Mouse (Mus musculus): Measurements from ENCODE around the gene Morn3. TPM values are rescaled to one million over a fixed set of nuclear protein-coding genes. Genes with fewer than 3 reads are reported as not detected.

Gene Morn3
- polyA plus RNA-seq, 1 experiment from 2014 or later = not detected

- Histone ChIP-seq H3K36me3 (ENCODE audit: control insufficient read depth, insufficient read depth, low read length) (no peaks in the 10 kb centered on the region), H3K9me3 (ENCODE audit: control insufficient read depth, low read length) (no peaks in the 10 kb centered on the region), H3K27ac (ENCODE audit: low read depth, low read length) (no peak overlapping the region), H3K27me3 (ENCODE audit: control insufficient read depth, insufficient read depth, low read length) (no peaks in the 10 kb centered on the region), H3K4me2 (ENCODE audit: low read depth) (no peak overlapping the region), H3K4me1 (ENCODE audit: control insufficient read depth, insufficient read depth, low read length) (peaks cover 18% of the 10 kb centered on the region), H3K4me3 (ENCODE audit: low read depth, low read length) (no peak overlapping the region), H3K9ac (ENCODE audit: low read length) (no peak overlapping the region)
- DNase-seq (ENCODE audit: low spot score) (no peak), ATAC-seq (ENCODE audit: insufficient read depth, low FRiP score, low TSS enrichment) (no peak)
- WGBS = 89% methylated on average over 5 of the region's 5 CpGs
These were observed 26.4 kb downstream of the Morn3 start for GRCm38 (mm10) chr5:123020426-123020825.

- ATAC-seq (ENCODE audit: insufficient read depth, low FRiP score, low TSS enrichment) (no peak), DNase-seq (ENCODE audit: low spot score) (peak; percentile 31)
- H3K4me1 ChIP-seq (ENCODE audit: control insufficient read depth, insufficient read depth, low read length) = peaks cover 19% of the 10 kb centered on the region
- no peaks in the 10 kb centered on the region for H3K36me3 ChIP-seq (ENCODE audit: control insufficient read depth, insufficient read depth, low read length)
- WGBS = 71% methylated on average over 10 of the region's 10 CpGs
- no peak overlapping the region for H3K9ac ChIP-seq (ENCODE audit: low read length)
- no peak overlapping the region for H3K4me3 ChIP-seq (ENCODE audit: low read depth, low read length)
- no peak overlapping the region for H3K27ac ChIP-seq (ENCODE audit: low read depth, low read length)
- no peaks in the 10 kb centered on the region for H3K27me3 ChIP-seq (ENCODE audit: control insufficient read depth, insufficient read depth, low read length)
- H3K4me2 ChIP-seq (ENCODE audit: low read depth) = no peak overlapping the region
- no peaks in the 10 kb centered on the region for H3K9me3 ChIP-seq (ENCODE audit: control insufficient read depth, low read length)
These were observed 27.3 kb downstream of the Morn3 start for GRCm38 (mm10) chr5:123019336-123020016.

- H3K36me3 ChIP-seq (ENCODE audit: control insufficient read depth, insufficient read depth, low read length) = no peaks in the 10 kb centered on the region
- WGBS = 80% methylated on average over 4 of the region's 4 CpGs
- ATAC-seq (ENCODE audit: insufficient read depth, low FRiP score, low TSS enrichment) (no peak), DNase-seq (ENCODE audit: low spot score) (no peak)
- no peaks in the 10 kb centered on the region for H3K27me3 ChIP-seq (ENCODE audit: control insufficient read depth, insufficient read depth, low read length)
- no peak overlapping the region for H3K9ac ChIP-seq (ENCODE audit: low read length)
- H3K4me3 ChIP-seq (ENCODE audit: low read depth, low read length) = no peak overlapping the region
- no peak overlapping the region for H3K4me2 ChIP-seq (ENCODE audit: low read depth)
- no peak overlapping the region for H3K27ac ChIP-seq (ENCODE audit: low read depth, low read length)
- H3K4me1 ChIP-seq (ENCODE audit: control insufficient read depth, insufficient read depth, low read length) = peaks cover 19% of the 10 kb centered on the region
- H3K9me3 ChIP-seq (ENCODE audit: control insufficient read depth, low read length) = no peaks in the 10 kb centered on the region
These were observed 29.3 kb downstream of the Morn3 start for GRCm38 (mm10) chr5:123017504-123017903.

- no peaks in the 10 kb centered on the region for H3K27me3 ChIP-seq (ENCODE audit: control insufficient read depth, insufficient read depth, low read length)
- DNase-seq (ENCODE audit: low spot score) = no peak
- H3K9ac ChIP-seq (ENCODE audit: low read length) = no peak overlapping the region
- ATAC-seq (ENCODE audit: insufficient read depth, low FRiP score, low TSS enrichment) = no peak
- H3K4me2 ChIP-seq (ENCODE audit: low read depth) = peak overlapping the region; percentile 65
- H3K4me3 ChIP-seq (ENCODE audit: low read depth, low read length) = peak overlapping the region; percentile 74
- H3K36me3 ChIP-seq (ENCODE audit: control insufficient read depth, insufficient read depth, low read length) = no peaks in the 10 kb centered on the region
- no peaks in the 10 kb centered on the region for H3K9me3 ChIP-seq (ENCODE audit: control insufficient read depth, low read length)
- 21% methylated on average over 8 of the region's 8 CpGs for WGBS
- no peak overlapping the region for H3K27ac ChIP-seq (ENCODE audit: low read depth, low read length)
- peaks cover 19% of the 10 kb centered on the region for H3K4me1 ChIP-seq (ENCODE audit: control insufficient read depth, insufficient read depth, low read length)
These were observed 30.9 kb downstream of the Morn3 start for GRCm38 (mm10) chr5:123015915-123016314.

GRCm38 (mm10) chr5:123014753-123015701 is 31.8 kb downstream of the Morn3 start, which contains the start of gene Orai1:
Gene Orai1, plus strand, starts transcription at chr5:123015074.
- H3K36me3 ChIP-seq (ENCODE audit: control insufficient read depth, insufficient read depth, low read length) = no peaks in the 10 kb centered on the region
- peak within 1 kb of the TSS; percentile 74 for H3K4me3 ChIP-seq (ENCODE audit: low read depth, low read length)
- H3K9ac ChIP-seq (ENCODE audit: low read length) = peak within 1 kb of the TSS; percentile 77
- H3K9me3 ChIP-seq (ENCODE audit: control insufficient read depth, low read length) = no peaks in the 10 kb centered on the region
- peak within 1 kb of the TSS; percentile 90 for H3K27ac ChIP-seq (ENCODE audit: low read depth, low read length)
- peaks cover 19% of the 10 kb centered on the region for H3K4me1 ChIP-seq (ENCODE audit: control insufficient read depth, insufficient read depth, low read length)
- H3K27me3 ChIP-seq (ENCODE audit: control insufficient read depth, insufficient read depth, low read length) = no peaks in the 10 kb centered on the region
- ATAC-seq (ENCODE audit: insufficient read depth, low FRiP score, low TSS enrichment) = peak; percentile 91
- under 1% methylated on average over 93 of the region's 106 CpGs for WGBS
- H3K4me2 ChIP-seq (ENCODE audit: low read depth) = peak within 1 kb of the TSS; percentile 65
- DNase-seq (ENCODE audit: low spot score) = peak; percentile 99

- no peak overlapping the region for H3K4me2 ChIP-seq (ENCODE audit: low read depth)
- ATAC-seq (ENCODE audit: insufficient read depth, low FRiP score, low TSS enrichment) (no peak), DNase-seq (ENCODE audit: low spot score) (peak; percentile 70)
- 0 out of 2 replicates have a peak overlapping the region, but pooled peaks have one; percentile 6 for H3K27ac ChIP-seq (ENCODE audit: low read depth, low read length)
- no peak overlapping the region for H3K9ac ChIP-seq (ENCODE audit: low read length)
- no peaks in the 10 kb centered on the region for H3K9me3 ChIP-seq (ENCODE audit: control insufficient read depth, low read length)
- H3K27me3 ChIP-seq (ENCODE audit: control insufficient read depth, insufficient read depth, low read length) = no peaks in the 10 kb centered on the region
- peaks cover 12% of the 10 kb centered on the region for H3K4me1 ChIP-seq (ENCODE audit: control insufficient read depth, insufficient read depth, low read length)
- WGBS = 59% methylated on average over 9 of the region's 9 CpGs
- H3K36me3 ChIP-seq (ENCODE audit: control insufficient read depth, insufficient read depth, low read length) = no peaks in the 10 kb centered on the region
- no peak overlapping the region for H3K4me3 ChIP-seq (ENCODE audit: low read depth, low read length)
These were observed 33.1 kb downstream of the Morn3 start for GRCm38 (mm10) chr5:123013599-123014315.

GRCm38 (mm10) chr5:123011705-123012104 is 35.1 kb downstream of the Morn3 start:
- ATAC-seq (ENCODE audit: insufficient read depth, low FRiP score, low TSS enrichment) = no peak
- WGBS = 95% methylated on average over 9 of the region's 9 CpGs
- Histone ChIP-seq H3K9me3 (ENCODE audit: control insufficient read depth, low read length) (no peaks in the 10 kb centered on the region), H3K4me1 (ENCODE audit: control insufficient read depth, insufficient read depth, low read length) (peaks cover 12% of the 10 kb centered on the region), H3K9ac (ENCODE audit: low read length) (no peak overlapping the region), H3K4me3 (ENCODE audit: low read depth, low read length) (no peak overlapping the region), H3K4me2 (ENCODE audit: low read depth) (no peak overlapping the region), H3K27me3 (ENCODE audit: control insufficient read depth, insufficient read depth, low read length) (no peaks in the 10 kb centered on the region), H3K27ac (ENCODE audit: low read depth, low read length) (no peak overlapping the region), H3K36me3 (ENCODE audit: control insufficient read depth, insufficient read depth, low read length) (no peaks in the 10 kb centered on the region)
- DNase-seq (ENCODE audit: low spot score) = no peak

GRCm38 (mm10) chr5:123010806-123011205 is 36.0 kb downstream of the Morn3 start:
- Histone ChIP-seq H3K27me3 (ENCODE audit: control insufficient read depth, insufficient read depth, low read length) (no peaks in the 10 kb centered on the region), H3K4me3 (ENCODE audit: low read depth, low read length) (no peak overlapping the region), H3K9me3 (ENCODE audit: control insufficient read depth, low read length) (no peaks in the 10 kb centered on the region), H3K4me2 (ENCODE audit: low read depth) (no peak overlapping the region), H3K36me3 (ENCODE audit: control insufficient read depth, insufficient read depth, low read length) (no peaks in the 10 kb centered on the region), H3K9ac (ENCODE audit: low read length) (no peak overlapping the region), H3K27ac (ENCODE audit: low read depth, low read length) (no peak overlapping the region), H3K4me1 (ENCODE audit: control insufficient read depth, insufficient read depth, low read length) (peaks cover 4% of the 10 kb centered on the region)
- ATAC-seq (ENCODE audit: insufficient read depth, low FRiP score, low TSS enrichment) = no peak
- 91% methylated on average over 6 of the region's 6 CpGs for WGBS
- DNase-seq (ENCODE audit: low spot score) = no peak

All from neural tube, embryonic 11.5 days (tissue).